Mouse (Mus musculus) kidney, postnatal 25 days (tissue): Measurements from ENCODE around the gene Usp10.

Experiments used
- DNase-seq, 2 experiments: peaks; one replicate each; pipeline ENCODE4 v3.0.0; 2021; ENCODE audit warnings: mixed read lengths in 2 of 2

The Usp10 gene

DNA sequence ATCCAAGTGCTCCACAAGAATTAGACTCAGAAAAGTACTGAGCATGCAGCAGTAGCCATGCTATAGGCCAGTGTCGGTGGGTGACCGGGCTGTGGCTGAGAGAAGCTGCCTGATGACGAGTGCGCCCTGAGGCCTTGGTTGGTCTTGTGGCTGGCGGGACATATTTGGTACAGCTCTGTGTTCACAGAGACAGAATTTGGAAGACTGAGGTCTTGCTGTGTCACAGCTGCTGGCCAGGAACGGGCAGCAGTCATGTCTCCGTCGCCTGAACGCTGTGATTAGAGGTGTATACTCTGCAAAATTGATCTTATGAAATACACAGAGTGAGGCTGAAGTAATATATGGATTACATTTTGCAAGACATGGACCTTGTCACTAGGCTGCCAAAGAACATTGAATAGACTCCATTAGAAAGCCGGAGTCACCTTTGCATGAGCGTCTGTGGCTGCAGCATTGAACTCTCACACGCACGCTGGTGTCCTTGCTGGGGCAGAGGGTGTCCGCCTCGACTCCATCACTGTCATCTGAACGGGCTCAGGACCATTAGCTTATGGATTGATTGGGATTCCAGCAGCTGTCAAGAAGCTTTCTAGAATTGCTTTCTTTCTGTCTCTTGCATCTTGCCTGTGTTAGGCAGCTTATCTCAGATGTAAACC is 6.2 kb downstream of the Usp10 start:
- DNase-seq = no peak

DNA sequence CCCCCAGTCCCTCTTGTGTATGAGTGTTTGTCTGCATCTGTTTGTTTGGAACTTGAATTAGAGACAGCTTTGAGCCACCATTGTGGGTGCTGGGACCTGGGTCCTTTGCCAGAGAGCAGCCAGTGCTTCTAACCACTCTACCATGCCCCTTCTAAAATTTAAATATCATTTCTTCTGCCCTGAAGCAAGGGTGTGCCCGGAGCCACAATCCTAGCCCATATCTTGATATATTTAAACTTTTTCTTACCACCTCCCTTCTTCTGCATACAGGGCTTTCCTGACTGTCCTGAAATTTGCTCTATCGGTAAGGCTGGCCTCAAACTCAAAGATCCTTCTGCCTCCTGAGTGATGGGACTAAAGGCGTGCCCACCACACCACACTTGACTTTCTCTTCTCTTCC is 7.3 kb downstream of the Usp10 start:
- DNase-seq = no peak

DNA sequence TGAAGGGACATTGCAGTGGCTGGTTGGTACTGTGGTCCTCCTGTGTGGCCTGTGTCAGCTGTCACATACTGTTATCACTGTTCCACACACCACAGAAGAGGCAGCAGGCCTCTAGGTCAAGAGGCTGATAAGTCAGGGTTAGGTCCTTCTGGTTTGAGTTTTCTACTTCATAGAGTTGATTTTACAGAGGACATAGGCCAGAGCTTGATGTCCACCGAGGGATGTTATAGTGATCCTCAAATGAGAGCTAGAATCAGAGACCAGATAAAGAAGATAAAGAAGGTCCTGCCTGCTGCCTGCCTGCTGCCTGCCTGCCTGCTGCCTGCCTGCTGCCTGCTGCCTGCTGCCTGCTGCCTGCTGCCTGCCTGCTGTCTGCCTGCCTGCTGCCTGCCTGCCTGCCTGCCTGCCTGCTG is 8.0 kb downstream of the Usp10 start:
- DNase-seq = no peak

DNA sequence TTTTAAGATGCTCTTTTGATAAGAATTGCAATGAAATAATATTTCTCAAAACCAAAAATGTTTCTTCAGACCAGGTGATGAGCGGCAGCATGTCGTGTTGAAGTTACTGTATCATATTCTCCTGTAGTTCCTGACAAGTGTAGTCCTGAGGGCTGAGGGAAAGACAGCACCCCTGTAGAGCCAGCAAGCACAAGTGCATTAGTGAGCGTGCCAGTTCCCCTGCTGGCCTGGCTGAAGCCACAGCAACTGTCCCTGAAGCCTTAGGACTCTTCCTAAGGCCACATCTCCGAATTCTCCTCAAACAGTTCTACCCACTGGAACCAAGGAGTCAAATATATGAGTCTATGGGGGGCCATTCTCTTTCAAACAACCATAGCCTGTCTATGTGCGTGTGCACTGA is 13.1 kb downstream of the Usp10 start:
- no peak for DNase-seq

DNA sequence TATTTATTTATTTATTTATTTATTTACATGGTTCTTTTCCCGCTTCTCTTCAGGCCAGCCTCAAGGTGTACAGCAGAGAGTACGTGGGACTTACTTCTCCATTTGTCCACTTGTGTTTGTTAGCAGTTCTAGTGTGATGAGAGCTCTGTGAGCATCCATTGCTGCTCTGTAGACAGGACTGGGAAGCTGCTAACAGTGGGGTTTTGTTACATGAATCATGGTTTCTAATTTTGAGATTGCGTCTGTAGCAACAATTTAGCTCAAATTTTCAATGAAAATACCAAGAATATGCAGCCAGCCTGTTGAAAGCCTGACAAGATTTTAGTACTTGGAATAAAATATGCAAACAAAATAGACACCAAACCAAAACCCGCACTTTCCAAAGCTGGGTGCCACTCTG is 15.3 kb downstream of the Usp10 start:
- no peak for DNase-seq

DNA sequence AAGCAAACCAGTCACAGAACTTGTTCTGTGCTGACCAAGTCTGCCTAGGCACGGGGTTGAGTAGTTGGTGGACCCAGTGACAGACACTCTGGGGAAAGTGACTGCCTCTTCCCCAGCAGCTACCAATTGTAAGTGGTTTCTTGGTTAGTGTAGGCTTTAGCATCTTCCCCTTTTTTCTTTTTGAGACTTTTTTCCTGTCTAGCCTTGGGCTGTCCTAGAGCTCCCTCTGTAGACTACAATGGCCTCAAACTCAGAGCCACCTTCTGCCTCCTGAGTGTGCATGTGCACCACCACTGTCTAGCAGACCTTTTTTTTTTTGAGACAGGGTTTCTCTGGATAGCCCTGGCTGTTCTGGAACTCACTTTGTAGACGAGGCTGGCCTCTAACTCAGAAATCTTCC is 16.3 kb downstream of the Usp10 start:
- peak in 1 of 2 experiments; percentile 44 for DNase-seq

DNA sequence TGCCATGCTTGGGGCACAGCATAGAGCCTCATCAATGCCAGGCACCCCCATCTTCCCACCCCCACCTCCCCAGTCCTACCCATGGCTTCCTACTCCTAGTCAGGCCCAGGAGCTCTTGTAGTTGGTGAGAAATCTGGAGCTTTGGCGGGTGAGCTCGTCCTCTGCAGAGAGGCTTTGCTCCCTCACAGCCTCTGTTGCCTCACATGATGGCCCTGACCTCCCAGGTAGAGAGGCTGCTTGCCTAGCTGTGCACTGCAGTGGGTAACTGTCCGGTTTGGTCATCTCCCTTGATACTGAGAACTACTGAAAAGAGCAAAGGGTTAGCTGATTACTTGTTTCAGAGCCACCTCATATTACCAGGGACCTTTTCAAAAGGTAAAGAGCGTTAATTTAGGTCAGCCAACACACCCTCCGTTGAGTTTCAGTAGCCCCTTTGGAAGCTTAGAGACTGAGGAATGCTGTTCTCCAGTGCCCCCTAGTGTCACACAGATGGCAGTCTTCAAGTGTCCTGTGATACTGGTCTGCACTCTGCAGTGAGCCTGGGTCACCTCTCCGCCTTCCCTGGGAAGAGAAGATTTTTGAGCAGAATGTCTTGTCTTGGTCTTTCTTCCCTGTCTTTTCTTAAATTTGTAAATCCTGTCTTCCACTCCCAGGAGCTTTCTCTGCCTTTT is 17.4 kb downstream of the Usp10 start:
- peak; percentile 65 to 72 for DNase-seq

DNA sequence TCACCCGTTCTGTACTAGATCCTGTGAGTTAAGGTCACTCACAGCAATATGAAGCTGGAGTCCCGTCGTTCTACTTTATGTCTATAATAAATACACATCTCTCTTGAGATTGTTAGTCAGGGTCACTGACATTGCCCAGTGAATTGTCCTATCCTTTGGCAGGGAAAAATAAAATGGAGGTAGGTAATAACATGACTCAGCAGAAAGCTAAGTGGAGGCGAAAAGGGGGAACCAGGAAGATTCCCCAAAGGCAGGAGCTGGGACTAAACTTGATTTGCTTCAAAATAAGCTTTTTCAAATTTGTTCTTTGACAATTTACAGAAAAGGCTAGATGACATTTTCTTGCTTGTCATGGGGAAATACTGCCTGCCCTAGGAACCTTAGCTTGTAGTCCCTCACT is 21.2 kb downstream of the Usp10 start:
- no peak for DNase-seq

DNA sequence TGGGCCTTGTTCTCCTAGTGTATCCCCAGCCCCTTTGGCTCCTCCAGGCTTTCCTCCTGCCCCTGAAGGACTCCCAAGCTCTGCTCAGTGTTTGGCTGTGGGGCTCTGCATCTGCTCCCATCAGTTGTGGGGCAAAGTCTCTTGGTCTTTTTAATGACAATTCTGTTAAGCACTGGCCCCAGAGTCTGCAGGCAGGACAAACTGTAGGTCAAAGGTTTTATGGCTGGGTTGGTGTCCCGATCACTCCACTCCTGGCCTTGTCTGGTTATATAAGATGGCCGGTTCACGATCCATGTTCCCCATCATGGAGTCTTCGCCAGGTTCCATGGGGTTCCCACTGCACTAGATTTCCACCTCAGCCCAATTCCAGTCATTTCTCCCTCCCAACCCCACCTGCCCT is 23.5 kb downstream of the Usp10 start:
- DNase-seq = peak in 1 of 2 experiments; percentile 64

DNA sequence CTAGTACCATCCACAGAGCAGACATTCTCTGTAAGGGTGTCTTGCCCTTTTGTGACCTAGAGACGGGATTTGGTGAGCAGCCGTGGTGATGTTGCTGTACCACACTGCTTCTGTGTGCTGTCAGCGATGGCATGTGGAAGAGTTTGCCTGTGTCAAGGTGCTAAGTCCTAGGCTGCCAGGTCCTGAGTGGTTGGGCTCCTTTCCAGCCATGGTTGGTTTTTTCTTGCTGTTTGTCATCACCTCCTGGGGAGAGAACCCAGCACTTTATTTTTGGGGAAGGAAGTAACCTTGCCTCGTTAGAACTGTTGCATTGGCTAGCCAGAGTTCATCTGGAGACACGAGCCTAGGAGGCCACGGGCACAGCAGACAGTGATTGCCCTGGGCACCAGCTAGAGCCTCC is 25.4 kb downstream of the Usp10 start:
- DNase-seq = peak; percentile 49 to 60

DNA sequence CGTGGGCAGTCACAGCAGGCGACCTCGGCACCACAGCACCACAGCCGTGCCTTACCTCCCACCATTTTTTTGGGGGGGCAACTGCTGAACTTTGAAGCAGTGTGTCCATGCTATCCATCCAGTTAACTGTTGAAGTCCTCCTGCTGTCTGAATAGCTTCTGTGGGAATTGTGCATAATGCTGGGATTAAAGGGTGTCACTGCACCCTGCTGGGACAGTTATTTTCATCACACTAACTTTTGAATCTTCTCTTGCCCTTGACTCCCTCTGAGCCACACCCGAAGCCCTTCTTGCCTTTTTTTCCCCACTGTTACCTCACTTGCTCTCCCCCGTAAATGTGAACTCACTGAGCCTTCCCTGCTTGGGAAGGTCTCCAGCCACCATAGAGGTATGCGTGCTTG is 28.3 kb downstream of the Usp10 start:
- DNase-seq = no peak

DNA sequence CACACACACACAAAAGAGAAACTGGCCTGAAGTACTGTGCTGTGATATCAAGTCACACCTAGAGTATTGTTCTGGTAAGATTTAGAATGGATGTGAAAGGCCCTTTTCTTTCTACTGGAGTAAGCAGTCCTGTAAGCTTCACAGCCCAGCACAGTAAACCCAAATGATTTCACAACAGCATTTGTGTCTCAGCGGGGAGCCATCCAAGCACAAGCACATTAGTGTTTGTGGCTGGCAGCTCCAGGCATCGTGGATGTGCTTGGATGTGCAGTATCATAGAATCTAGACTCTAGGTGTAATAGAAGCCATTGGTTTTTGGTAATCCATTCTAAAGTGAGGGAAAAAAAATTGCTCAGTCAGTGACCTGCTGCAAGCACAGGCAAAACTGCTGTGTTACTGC is 29.2 kb downstream of the Usp10 start:
- DNase-seq = no peak

DNA sequence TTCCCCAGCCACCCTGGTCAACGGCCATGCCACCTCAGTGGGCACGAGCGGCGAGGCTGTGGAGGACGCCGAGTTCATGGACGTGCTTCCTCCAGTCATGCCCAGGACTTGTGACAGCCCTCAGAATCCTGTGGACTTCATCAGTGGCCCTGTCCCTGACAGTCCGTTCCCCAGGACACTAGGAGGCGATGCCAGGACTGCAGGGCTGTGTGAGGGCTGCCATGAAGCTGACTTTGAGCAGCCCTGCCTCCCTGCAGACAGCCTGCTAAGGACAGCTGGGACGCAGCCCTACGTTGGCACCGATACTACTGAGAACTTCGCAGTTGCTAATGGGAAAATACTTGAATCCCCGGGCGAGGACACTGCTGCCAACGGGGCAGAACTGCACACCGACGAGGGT is 31.3 kb downstream of the Usp10 start:
- no peak for DNase-seq

DNA sequence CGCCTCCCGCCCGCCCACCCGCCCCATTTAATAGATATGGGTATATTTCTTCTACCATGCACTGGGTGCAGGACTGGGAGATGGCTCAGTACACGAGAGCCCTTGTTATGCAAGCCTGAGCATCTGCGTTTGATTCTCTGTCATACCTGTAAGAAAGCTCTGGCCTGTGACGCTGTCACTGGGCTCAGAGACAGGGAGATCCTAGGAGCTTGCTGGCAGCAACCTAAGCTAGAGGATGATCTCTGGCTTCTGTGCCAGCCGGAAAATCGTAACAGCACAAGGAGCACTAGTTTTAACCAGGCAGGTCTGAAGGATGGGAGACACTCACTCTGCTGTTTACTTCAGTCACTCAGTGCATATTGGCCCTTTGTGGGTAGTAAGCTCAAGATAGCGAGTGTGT is 33.5 kb downstream of the Usp10 start:
- no peak for DNase-seq

DNA sequence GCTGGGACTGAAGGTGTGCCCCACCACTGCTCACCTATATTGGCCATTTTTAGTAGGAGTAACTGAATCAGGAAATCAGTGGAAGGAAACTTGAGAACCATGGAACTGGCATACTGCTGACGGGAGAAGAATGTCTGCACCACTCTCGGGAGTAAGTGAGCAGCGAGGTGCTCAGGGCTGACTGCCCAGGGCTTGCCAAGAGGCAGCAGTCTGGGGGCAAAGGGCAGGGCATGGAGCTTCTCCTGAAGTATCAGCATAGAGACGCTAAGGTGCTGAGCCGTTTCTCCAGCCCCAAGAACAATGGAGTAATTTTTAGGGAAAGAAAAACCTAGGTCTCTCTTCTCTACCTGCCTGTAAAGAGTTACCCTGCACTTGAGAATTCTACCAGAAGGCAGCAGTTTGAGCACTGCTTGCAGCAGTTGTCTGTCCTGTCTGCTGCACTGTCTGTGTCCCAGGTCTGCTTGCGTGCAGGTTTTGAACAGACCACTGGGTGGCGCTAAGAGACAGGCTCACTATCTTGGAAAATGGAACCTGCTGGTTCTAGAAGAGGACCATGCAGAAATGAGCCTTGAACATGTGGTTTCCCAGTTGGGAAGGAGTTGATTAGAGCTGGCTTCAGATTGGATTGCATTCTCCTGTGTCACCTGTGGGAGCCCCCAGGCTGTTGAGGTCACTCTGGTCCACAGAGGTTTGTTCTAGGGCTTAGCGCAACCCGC is 34.1 kb downstream of the Usp10 start:
- peak; percentile 85 to 91 for DNase-seq

DNA sequence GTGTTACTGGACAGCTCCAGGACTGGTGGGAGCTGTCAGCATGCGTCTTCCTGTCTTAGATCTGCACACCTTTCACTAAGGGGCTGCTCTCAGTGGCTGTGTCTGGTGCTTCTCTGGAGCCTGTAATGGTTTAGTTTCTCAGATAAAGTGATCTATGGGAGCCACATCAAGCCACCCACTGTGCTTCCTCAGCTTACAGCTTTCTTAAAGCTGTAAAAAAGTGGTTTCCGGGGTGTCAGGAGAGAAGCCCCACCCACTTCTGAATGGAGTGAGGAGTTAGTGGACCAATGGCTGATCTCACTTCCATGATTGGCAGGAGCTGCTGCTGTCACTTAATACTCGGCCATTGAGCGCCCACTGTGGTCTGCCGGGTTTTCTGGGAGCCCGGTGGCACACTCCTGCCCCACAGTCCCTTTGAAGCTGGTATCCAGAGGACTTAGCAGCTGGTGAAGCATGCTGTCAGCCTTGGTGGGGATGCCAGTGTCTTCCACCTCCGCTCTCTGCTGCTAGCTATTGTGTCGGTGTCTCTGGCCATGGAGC is 36.2 kb downstream of the Usp10 start:
- no peak for DNase-seq

DNA sequence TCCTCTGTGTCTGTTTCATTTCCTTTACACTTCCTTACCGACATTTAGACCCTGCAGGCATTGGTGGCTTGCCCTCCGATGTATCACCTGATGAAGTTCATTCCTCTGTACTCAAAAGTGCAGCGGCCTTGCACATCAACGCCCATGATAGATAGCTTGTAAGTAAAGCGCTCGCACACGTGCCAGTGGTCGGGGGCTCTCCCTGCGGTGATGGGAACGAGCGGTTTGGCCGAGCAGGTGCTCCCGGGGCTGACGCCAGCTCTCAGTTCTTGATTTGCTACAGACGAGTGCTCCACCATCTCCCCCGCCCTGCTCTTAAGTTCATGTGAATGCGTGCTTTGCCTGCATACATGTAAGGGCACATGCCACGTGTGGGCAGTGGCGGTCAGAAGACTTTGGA is 37.5 kb downstream of the Usp10 start:
- no peak for DNase-seq

DNA sequence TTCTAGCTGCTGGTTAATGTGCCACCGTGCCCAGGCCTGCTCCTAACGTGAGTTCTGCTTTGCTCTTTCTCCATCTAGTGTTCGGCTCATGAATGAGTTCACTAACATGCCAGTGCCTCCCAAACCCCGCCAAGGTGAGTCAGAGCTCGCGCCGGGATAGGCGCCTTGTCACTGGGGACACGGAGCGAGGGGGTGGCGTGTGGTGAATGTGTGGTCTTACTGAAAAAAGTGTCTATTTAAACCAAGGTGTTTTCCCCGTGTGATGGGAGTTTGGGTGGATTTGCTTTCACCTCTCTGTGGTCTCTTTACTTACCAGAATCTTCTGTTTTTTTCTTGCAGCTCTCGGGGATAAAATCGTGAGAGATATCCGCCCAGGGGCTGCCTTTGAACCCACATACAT is 38.2 kb downstream of the Usp10 start:
- DNase-seq = no peak

DNA sequence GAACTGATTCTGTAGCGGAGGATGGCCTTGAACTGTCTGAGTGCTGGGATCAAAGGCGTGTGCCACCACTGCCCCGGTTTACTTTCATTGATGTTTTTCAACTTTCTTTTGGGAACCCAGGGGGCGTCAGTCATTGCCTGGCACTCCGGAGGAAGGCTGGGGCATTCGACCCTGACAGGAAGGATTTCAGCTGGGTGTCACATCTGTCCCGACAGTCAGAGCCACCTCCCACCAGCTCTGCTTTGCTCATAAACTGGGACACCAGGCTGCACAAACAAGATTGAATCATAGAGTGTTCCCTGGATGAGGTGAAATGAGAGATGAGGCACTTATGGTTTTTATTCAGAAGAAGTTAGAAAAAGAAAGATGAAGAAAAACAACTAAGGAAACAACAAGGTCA is 42.1 kb downstream of the Usp10 start:
- no peak for DNase-seq

DNA sequence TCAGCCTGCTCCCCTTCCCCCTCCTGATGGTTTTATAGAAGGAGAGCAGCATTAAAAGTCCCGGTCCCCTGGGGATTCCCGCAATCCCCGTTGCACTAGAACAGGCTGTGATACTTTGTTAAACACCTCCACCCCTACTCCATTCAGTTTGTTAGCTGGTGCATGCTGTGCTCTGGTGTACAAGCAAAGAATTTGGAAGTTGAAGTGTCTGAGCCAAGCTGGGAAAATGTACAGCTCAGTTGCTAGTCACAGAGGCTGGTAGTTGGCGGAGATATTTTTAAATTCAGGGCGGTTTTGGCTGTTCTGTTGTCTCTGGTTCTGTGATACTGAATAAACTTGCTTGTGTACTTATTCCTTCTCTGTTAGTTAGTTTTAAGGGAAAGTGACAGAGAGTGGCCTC is 42.6 kb downstream of the Usp10 start:
- DNase-seq = no peak

DNA sequence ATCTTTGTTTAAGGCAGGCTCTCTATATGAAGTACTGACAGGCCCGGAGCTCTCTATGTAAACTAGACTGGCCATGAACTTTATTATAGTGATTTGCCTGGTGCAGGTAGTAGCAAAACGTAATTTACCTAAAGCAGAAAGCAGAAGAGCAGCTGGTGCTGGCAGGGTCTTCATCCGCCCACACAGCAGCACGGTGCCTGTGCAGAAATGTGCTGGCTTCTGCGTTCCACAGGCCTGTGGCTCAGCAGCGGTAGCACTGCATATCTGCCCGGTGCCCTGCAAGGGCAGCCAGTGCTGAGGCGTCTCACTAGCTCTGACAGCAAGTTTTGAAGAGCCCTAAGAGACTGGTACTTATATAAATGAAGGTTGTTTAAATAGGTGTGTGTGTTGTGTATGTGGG is 45.2 kb downstream of the Usp10 start:
- DNase-seq = no peak

DNA sequence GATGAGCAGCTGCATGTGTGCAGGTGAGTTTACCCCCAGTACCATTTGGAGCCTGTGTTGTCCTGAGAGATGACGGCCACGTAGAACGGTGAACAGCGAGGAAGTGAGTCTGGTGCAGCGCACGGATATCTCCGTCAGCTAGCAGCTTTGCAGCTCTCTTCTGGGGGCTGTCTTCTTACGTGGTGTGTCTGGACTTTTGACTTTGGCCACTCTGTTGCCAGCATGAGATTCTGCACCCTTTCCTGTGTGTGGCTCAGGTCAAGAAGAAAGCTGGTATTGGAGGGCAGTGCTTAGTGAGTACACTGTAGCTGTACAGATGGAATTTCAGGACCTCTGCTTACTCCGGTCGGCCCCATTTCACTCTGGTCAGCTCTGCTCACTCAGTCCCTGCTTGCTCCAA is 47.9 kb downstream of the Usp10 start:
- DNase-seq = peak; percentile 55 to 65

DNA sequence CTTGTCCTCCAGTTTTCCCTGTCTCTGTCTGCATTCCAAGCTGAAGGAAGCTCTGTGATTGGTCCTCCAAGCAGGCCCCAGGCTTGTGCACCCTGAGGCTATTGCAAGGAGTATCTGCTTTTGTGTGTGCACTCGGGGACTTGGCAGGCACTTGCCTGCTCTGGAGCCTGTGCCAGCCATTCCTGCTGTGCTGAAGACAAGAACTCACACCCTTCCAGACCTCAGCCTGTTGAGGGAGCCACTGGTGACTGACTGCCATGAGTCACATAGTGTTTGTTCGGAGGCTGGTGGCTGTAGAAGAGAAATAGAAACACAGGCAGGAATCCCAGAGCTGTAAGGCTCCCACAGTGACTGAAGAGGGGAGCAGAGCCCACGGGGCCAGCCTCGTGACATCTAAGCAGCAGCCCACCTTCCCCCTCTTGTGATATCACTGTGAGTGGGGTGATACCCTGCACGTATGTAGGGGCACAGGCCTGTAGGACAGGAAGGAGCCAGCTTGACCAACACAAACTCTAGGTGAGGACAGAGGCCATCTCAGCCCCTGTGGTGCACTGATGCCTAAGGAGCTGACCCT is 50.5 kb downstream of the Usp10 start:
- no peak for DNase-seq

DNA sequence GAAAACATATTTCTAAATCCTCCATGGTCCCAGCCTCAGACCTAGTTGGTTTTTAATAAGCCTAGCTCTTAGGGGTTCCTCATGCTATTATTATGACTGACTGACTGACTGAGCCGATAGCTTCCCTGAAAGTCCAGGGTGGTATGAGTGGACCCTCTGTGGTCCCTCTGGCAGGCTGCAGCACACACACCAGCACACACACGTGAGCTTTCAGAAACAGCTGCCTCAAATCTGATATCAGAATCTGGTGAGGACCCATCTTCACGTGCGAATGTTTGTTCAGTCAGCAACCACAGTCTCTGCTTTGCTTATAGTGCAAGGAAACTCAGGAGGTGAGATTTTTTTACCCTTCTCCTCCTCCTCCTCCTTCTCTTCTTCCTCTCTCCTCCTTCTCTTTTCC is 54.7 kb downstream of the Usp10 start:
- DNase-seq = no peak
